Mouse (Mus musculus): ENCODE measurements at regions not wholly inside any gene's neighbourhood (a gene's known extent, or its start where the extent isn't known, plus 50 kb on each side); places are given as distances from the start of the nearest gene placed in this dataset.

- Histone ChIP-seq H3K36me3 (ENCODE audit: control insufficient read depth in 1 of 2, insufficient read depth in 2 of 2, low read length in 2 of 2) (no peaks in the 10 kb centered on the region), H3K27ac (ENCODE audit: control insufficient read depth, low read depth, low read length) (no peak overlapping the region), H3K27me3 (ENCODE audit: control insufficient read depth in 1 of 2, insufficient read depth in 2 of 2, low read length in 2 of 2) (no peaks in the 10 kb centered on the region), H3K9ac (ENCODE audit: control insufficient read depth, low read depth, low read length, poor library complexity, severe bottlenecking) (no peak overlapping the region), H3K9me3 (replicated peaks; ENCODE audit: insufficient read depth, low read length) (no peaks in the 10 kb centered on the region), H3K4me1 (ENCODE audit: control insufficient read depth in 1 of 2, insufficient read depth in 2 of 2, low read length in 2 of 2) (no peaks in the 10 kb centered on the region), H3K4me3 (ENCODE audit: control insufficient read depth in 1 of 2, insufficient read depth in 1 of 2, low read depth in 2 of 2, low read length in 2 of 2) (no peak overlapping the region), H3K79me2 (ENCODE audit: control insufficient read depth, insufficient read depth, low read length, poor library complexity) (no peaks in the 10 kb centered on the region)
- no peak for TF ChIP-seq CHD1 (IDR thresholded peaks at IDR 0.05; ENCODE audit: low read depth, low read length)
- no peak for TF ChIP-seq MAZ (IDR thresholded peaks at IDR 0.05; ENCODE audit: low read depth, low read length)
- no peak for DNase-seq (ENCODE audit: low read depth, low spot score)
These were observed 440.8 kb upstream of the Tnp1 start for GRCm38 (mm10) chr1:73456359-73457062.

GRCm38 (mm10) chr1:73444216-73444890 lies 428.6 kb upstream of the Tnp1 start:
- Histone ChIP-seq H3K4me3 (ENCODE audit: control insufficient read depth in 1 of 2, insufficient read depth in 1 of 2, low read depth in 2 of 2, low read length in 2 of 2) (no peak overlapping the region), H3K27ac (ENCODE audit: control insufficient read depth, low read depth, low read length) (no peak overlapping the region), H3K9ac (ENCODE audit: control insufficient read depth, low read depth, low read length, poor library complexity, severe bottlenecking) (no peak overlapping the region), H3K79me2 (ENCODE audit: control insufficient read depth, insufficient read depth, low read length, poor library complexity) (no peaks in the 10 kb centered on the region), H3K27me3 (ENCODE audit: control insufficient read depth in 1 of 2, insufficient read depth in 2 of 2, low read length in 2 of 2) (no peaks in the 10 kb centered on the region), H3K36me3 (ENCODE audit: control insufficient read depth in 1 of 2, insufficient read depth in 2 of 2, low read length in 2 of 2) (no peaks in the 10 kb centered on the region), H3K9me3 (replicated peaks; ENCODE audit: insufficient read depth, low read length) (no peaks in the 10 kb centered on the region), H3K4me1 (ENCODE audit: control insufficient read depth in 1 of 2, insufficient read depth in 2 of 2, low read length in 2 of 2) (no peaks in the 10 kb centered on the region)
- no peak for DNase-seq (ENCODE audit: low read depth, low spot score)
- TF ChIP-seq GABPA (IDR thresholded peaks at IDR 0.05; ENCODE audit: low read depth, low read length) = no peak
- TF ChIP-seq USF2 (IDR thresholded peaks at IDR 0.05; ENCODE audit: borderline replicate concordance in 1 of 2, insufficient read depth in 1 of 2, low read depth in 1 of 2, low read length in 2 of 2) = no peak
- TF ChIP-seq MYB (IDR thresholded peaks at IDR 0.05; ENCODE audit: low read depth, low read length) = no peak
- TF ChIP-seq HCFC1 (IDR thresholded peaks at IDR 0.05; ENCODE audit: low read depth, low read length) = no peak
- no peak for TF ChIP-seq CHD1 (IDR thresholded peaks at IDR 0.05; ENCODE audit: low read depth, low read length)
- no peak for TF ChIP-seq SMC3 (IDR thresholded peaks at IDR 0.05; ENCODE audit: low read depth, low read length)

DNA sequence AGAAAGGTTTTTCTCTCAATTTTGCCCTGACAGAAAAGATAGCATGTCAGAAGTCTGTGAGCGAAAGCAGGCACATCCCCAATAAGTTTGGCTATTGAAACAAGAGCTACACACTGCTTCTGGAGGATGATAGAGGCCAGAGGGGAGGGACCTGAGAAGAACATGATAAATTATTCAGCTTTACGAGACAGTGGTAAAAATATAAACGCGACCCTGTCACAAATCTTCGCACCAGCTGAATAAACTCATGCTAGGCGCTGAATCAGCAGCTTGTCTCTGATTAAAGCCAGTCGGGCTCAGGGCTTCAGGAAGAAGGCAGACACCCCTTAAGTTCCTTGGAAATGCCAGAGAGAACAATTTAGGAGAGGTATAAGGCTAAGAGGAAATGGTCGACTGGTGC lies 422.7 kb upstream of the Tnp1 start:
- no peak for DNase-seq (ENCODE audit: low read depth, low spot score)
- Histone ChIP-seq H3K9ac (ENCODE audit: control insufficient read depth, low read depth, low read length, poor library complexity, severe bottlenecking) (no peak overlapping the region), H3K36me3 (ENCODE audit: control insufficient read depth in 1 of 2, insufficient read depth in 2 of 2, low read length in 2 of 2) (no peaks in the 10 kb centered on the region), H3K27ac (ENCODE audit: control insufficient read depth, low read depth, low read length) (no peak overlapping the region), H3K9me3 (replicated peaks; ENCODE audit: insufficient read depth, low read length) (no peaks in the 10 kb centered on the region), H3K79me2 (ENCODE audit: control insufficient read depth, insufficient read depth, low read length, poor library complexity) (no peaks in the 10 kb centered on the region), H3K4me3 (ENCODE audit: control insufficient read depth in 1 of 2, insufficient read depth in 1 of 2, low read depth in 2 of 2, low read length in 2 of 2) (no peak overlapping the region), H3K27me3 (ENCODE audit: control insufficient read depth in 1 of 2, insufficient read depth in 2 of 2, low read length in 2 of 2) (no peaks in the 10 kb centered on the region), H3K4me1 (ENCODE audit: control insufficient read depth in 1 of 2, insufficient read depth in 2 of 2, low read length in 2 of 2) (no peaks in the 10 kb centered on the region)
- TF ChIP-seq TAL1 (IDR thresholded peaks at IDR 0.05; ENCODE audit: low read length) (no peak), ZMIZ1 (IDR thresholded peaks at IDR 0.05; ENCODE audit: low read depth, low read length) (no peak), CHD1 (IDR thresholded peaks at IDR 0.05; ENCODE audit: low read depth, low read length) (no peak), USF1 (IDR thresholded peaks at IDR 0.05; ENCODE audit: low read depth, low read length) (no peak), MAZ (IDR thresholded peaks at IDR 0.05; ENCODE audit: low read depth, low read length) (no peak), USF2 (IDR thresholded peaks at IDR 0.05; ENCODE audit: borderline replicate concordance in 1 of 2, insufficient read depth in 1 of 2, low read depth in 1 of 2, low read length in 2 of 2) (no peak), HCFC1 (IDR thresholded peaks at IDR 0.05; ENCODE audit: low read depth, low read length) (no peak), NELFE (IDR thresholded peaks at IDR 0.05; ENCODE audit: low read depth, low read length) (no peak), POLR2AphosphoS5 (IDR thresholded peaks at IDR 0.05; ENCODE audit: borderline replicate concordance, low read depth, low read length) (no peak), GATA1 (IDR thresholded peaks at IDR 0.05; ENCODE audit: low read depth, low read length) (no peak), JUND (IDR thresholded peaks at IDR 0.05; ENCODE audit: low read depth, low read length) (no peak), TCF12 (IDR thresholded peaks at IDR 0.05; ENCODE audit: low read depth, low read length) (no peak), ELF1 (IDR thresholded peaks at IDR 0.05; ENCODE audit: low read depth, low read length) (no peak), MAX (IDR thresholded peaks at IDR 0.05; ENCODE audit: low read length) (no peak), GABPA (IDR thresholded peaks at IDR 0.05; ENCODE audit: low read depth, low read length) (no peak), MAFK (IDR thresholded peaks at IDR 0.05; ENCODE audit: borderline replicate concordance, low read depth, low read length) (no peak), UBTF (IDR thresholded peaks at IDR 0.05; ENCODE audit: borderline replicate concordance, insufficient read depth, low read depth, low read length) (no peak), TBP (IDR thresholded peaks at IDR 0.05; ENCODE audit: low read depth, low read length) (no peak)
